Comparison of ENCODE assay signal across 9 mouse cellular contexts in genomic region chr15:98475382-98475781, GRCm38 (mm10). TPM values are rescaled to one million over a fixed set of nuclear protein-coding genes. Genes with fewer than 3 reads are reported as not detected.
DNase-seq lines count a peak whose midpoint lies in the region; ATAC-seq and TF ChIP-seq lines count a peak whose summit lies in the region.
"Had no signal": no experiment of that assay in that cellular context is flagged by ENCODE, and none has a peak within 500 bp of the region (broad histone marks: within the 10 kb centered on the region; RNA-seq: fewer than 3 reads in every experiment).

No protein-coding gene starts in this region.

- H3K27ac ChIP-seq in ES-E14 (ENCODE audit: insufficient read depth, low read depth, low read length, poor library complexity, severe bottlenecking), result no peak overlapping the region
- H3K27ac ChIP-seq in liver, embryonic 13.5 days, result no peak overlapping the region
- H3K27ac ChIP-seq: liver, embryonic 15.5 days had no signal

- H3K4me3 ChIP-seq in ES-E14 (ENCODE audit: insufficient read depth in 1 of 2, low read depth in 1 of 2, low read length in 2 of 2, poor library complexity in 1 of 2, severe bottlenecking in 1 of 2), result no peak overlapping the region
- H3K4me3 ChIP-seq in liver, embryonic 13.5 days (replicated peaks), result no peak overlapping the region
- H3K4me3 ChIP-seq: liver, embryonic 15.5 days had no signal

- no peaks in the 10 kb centered on the region for H3K27me3 ChIP-seq in liver, embryonic 13.5 days
- H3K27me3 ChIP-seq: liver, embryonic 15.5 days had no signal

- in situ Hi-C loops in ES-E14 (cut with MboI; ENCODE audit: low sequenced_read_pairs in 2 of 2, unreplicated experiment in 2 of 2), result no loop called here

- H3K4me2 ChIP-seq in liver, embryonic 13.5 days, result no peak overlapping the region
- H3K4me2 ChIP-seq: liver, embryonic 15.5 days had no signal

- no peaks in the 10 kb centered on the region; a peak in 1 of 4 replicates for H3K4me1 ChIP-seq in ES-E14 (ENCODE audit: control insufficient read depth in 2 of 2, insufficient read depth in 2 of 2, low read length in 2 of 2, poor library complexity in 1 of 2)
- no peaks in the 10 kb centered on the region for H3K4me1 ChIP-seq in liver, embryonic 13.5 days (replicated peaks)
- H3K4me1 ChIP-seq: liver, embryonic 15.5 days had no signal

- ATAC-seq in liver, embryonic 13.5 days (ENCODE audit: low read depth), result no peak

- 40% methylated on average over 10 of the region's 10 CpGs for WGBS in liver, embryonic 13.5 days (ENCODE audit: insufficient replicate concordance)

- no peak overlapping the region for H3K9ac ChIP-seq in ES-E14 (ENCODE audit: insufficient read depth, low read depth, low read length, poor library complexity, severe bottlenecking)
- H3K9ac ChIP-seq in liver, embryonic 13.5 days, result no peak overlapping the region
- H3K9ac ChIP-seq: liver, embryonic 15.5 days had no signal

- H3K9me3 ChIP-seq in ES-E14 (ENCODE audit: control insufficient read depth, insufficient read depth, low read depth, low read length), result no peaks in the 10 kb centered on the region
- no peaks in the 10 kb centered on the region for H3K9me3 ChIP-seq in liver, embryonic 13.5 days (replicated peaks)
- H3K9me3 ChIP-seq: liver, embryonic 15.5 days had no signal

- H3K36me3 ChIP-seq in ES-E14 (ENCODE audit: control insufficient read depth, insufficient read depth, low read length, poor library complexity, severe bottlenecking), result no peaks in the 10 kb centered on the region
- no peaks in the 10 kb centered on the region for H3K36me3 ChIP-seq in liver, embryonic 13.5 days
- H3K36me3 ChIP-seq: liver, embryonic 15.5 days had no signal

- DNase-seq in left cerebral cortex, postnatal 4 days, result peak; percentile 53
- DNase-seq in left cerebral cortex, adult 11 months (ENCODE audit: low spot score), result no peak
- DNase-seq in ES-E14 (ENCODE audit: low read depth, low spot score), result peak; percentile 54
- peak; percentile 42 for DNase-seq in adrenal gland, adult 2 months
- peak; percentile 52 for DNase-seq in embryo, embryonic 10 days (ENCODE audit: low spot score)
- peak; percentile 9 for DNase-seq in liver, embryonic 13.5 days
- DNase-seq in spleen, adult 18-20 months, result peak; percentile 21 to 72

- intact Hi-C loops in left cerebral cortex, postnatal 4 days (cut with DNase I), result no loop called here

TF ChIP-seq in ES-E14, 5 proteins besides CTCF, POLR2A, EP300 and RAD21:
- TF ChIP-seq ZC3H11A (IDR thresholded peaks at IDR 0.05; ENCODE audit: borderline replicate concordance, low read depth, low read length) (no peak), CHD2 (IDR thresholded peaks at IDR 0.05; ENCODE audit: low read depth, low read length) (no peak), HCFC1 (IDR thresholded peaks at IDR 0.05; ENCODE audit: borderline replicate concordance, insufficient read depth, low read length) (no peak), MAFK (IDR thresholded peaks at IDR 0.05; ENCODE audit: insufficient read depth, low read depth, low read length) (no peak), ZNF384 (IDR thresholded peaks at IDR 0.05; ENCODE audit: low read depth, low read length) (no peak)
TF ChIP-seq in ES-E14: peak in this region for 0.

RNA-seq across cellular contexts. Expression of gene OR5BS1P, which starts 5.7 kb away (rescaled TPM):
- total RNA-seq in left cerebral cortex, postnatal 4 days (2021), result not detected
- not detected in 2 replicates for total RNA-seq in ES-E14 (2012; rRNA removed)
- not detected for total RNA-seq in adrenal gland, adult 2 months (2021)
- not detected in 2 replicates for polyA plus RNA-seq in adrenal gland, adult 2 months (2012; rRNA removed)
- not detected in 2 replicates for polyA plus RNA-seq in liver, embryonic 13.5 days (2015; fragmentation: Nextera tagmentation; extraction: Ambion mirVana)
- total RNA-seq: gastrocnemius, postnatal 36 days had no signal
- polyA plus RNA-seq: liver, embryonic 15.5 days had no signal

RNA-seq across cellular contexts. Expression of gene Lalba, which starts 7.1 kb away (rescaled TPM):
- total RNA-seq in left cerebral cortex, postnatal 4 days (2021), result not detected
- not detected in 2 replicates for total RNA-seq in ES-E14 (2012; rRNA removed)
- total RNA-seq in adrenal gland, adult 2 months (2021), result not detected
- polyA plus RNA-seq in adrenal gland, adult 2 months (2012; rRNA removed), result not detected in 2 replicates
- polyA plus RNA-seq in liver, embryonic 13.5 days (2015; fragmentation: Nextera tagmentation; extraction: Ambion mirVana), result not detected in 2 replicates
- total RNA-seq: gastrocnemius, postnatal 36 days had no signal
- polyA plus RNA-seq: liver, embryonic 15.5 days had no signal

RNA-seq across cellular contexts. Expression of gene Olfr279, which starts 16.8 kb away (rescaled TPM):
- not detected for total RNA-seq in left cerebral cortex, postnatal 4 days (2021)
- 0.04 TPM in 1 of 2 replicates, not detected in the other for total RNA-seq in ES-E14 (2012; rRNA removed)
- not detected for total RNA-seq in adrenal gland, adult 2 months (2021)
- polyA plus RNA-seq in adrenal gland, adult 2 months (2012; rRNA removed), result not detected in 2 replicates
- polyA plus RNA-seq in liver, embryonic 13.5 days (2015; fragmentation: Nextera tagmentation; extraction: Ambion mirVana), result not detected in 2 replicates
- total RNA-seq: gastrocnemius, postnatal 36 days had no signal
- polyA plus RNA-seq: liver, embryonic 15.5 days had no signal

RNA-seq across cellular contexts. Expression of gene Olfr281, which starts 23.0 kb away (rescaled TPM):
- not detected for total RNA-seq in left cerebral cortex, postnatal 4 days (2021)
- total RNA-seq in ES-E14 (2012; rRNA removed), result not detected in 2 replicates
- total RNA-seq in adrenal gland, adult 2 months (2021), result not detected
- not detected in 2 replicates for polyA plus RNA-seq in adrenal gland, adult 2 months (2012; rRNA removed)
- not detected in 2 replicates for polyA plus RNA-seq in liver, embryonic 13.5 days (2015; fragmentation: Nextera tagmentation; extraction: Ambion mirVana)
- total RNA-seq: gastrocnemius, postnatal 36 days had no signal
- polyA plus RNA-seq: liver, embryonic 15.5 days had no signal

RNA-seq across cellular contexts. Expression of gene Olfr282, which starts 44.4 kb away (rescaled TPM):
- total RNA-seq in left cerebral cortex, postnatal 4 days (2021), result not detected
- not detected in 2 replicates for total RNA-seq in ES-E14 (2012; rRNA removed)
- total RNA-seq in adrenal gland, adult 2 months (2021), result not detected
- polyA plus RNA-seq in adrenal gland, adult 2 months (2012; rRNA removed), result not detected in 2 replicates
- polyA plus RNA-seq in liver, embryonic 13.5 days (2015; fragmentation: Nextera tagmentation; extraction: Ambion mirVana), result not detected in 2 replicates
- total RNA-seq: gastrocnemius, postnatal 36 days had no signal
- polyA plus RNA-seq: liver, embryonic 15.5 days had no signal
